Mouse (Mus musculus) heart, adult 2 months (tissue): ENCODE results near the gene Tgfbr2.

Experiments used
- CTCF ChIP-seq: fragments of 200-600 bp; IDR thresholded peaks from 2 replicates; pipeline ENCODE4 v1.8.1; 2022; ENCODE audit warnings: antibody characterized with exemption, mild to moderate bottlenecking, moderate library complexity
- POLR2A ChIP-seq: fragments of 200-500 bp; IDR thresholded peaks from 2 replicates; pipeline ENCODE4 v1.6.1; 2011; ENCODE audit warnings: mild to moderate bottlenecking, low read depth, low read length, control low read depth; ENCODE audit not compliant: insufficient read depth

GRCm38 (mm10) chr9:116221565-116221964 is 46.4 kb upstream of the Tgfbr2 start:
- no peak for TF ChIP-seq CTCF
- TF ChIP-seq POLR2A: no peak
